23 mouse cellular contexts compared by ENCODE assay signal in genomic region chr1:191284502-191284901, GRCm38 (mm10).
"Had no signal": no experiment of that assay in that cellular context is flagged by ENCODE, and none has a peak within 500 bp of the region (broad histone marks: within the 10 kb centered on the region; RNA-seq: fewer than 3 reads in every experiment).

No protein-coding gene starts in this region.

- H3K4me3 ChIP-seq: heart, adult 2 months; heart, embryonic 13.5 days; heart, embryonic 15.5 days; layer of hippocampus, adult 2 months; left cerebral cortex, adult 2 months; limb, embryonic 10.5 days; limb, embryonic 12.5 days had no signal

- H3K27ac ChIP-seq: heart, adult 2 months; heart, embryonic 13.5 days; heart, embryonic 15.5 days; hindbrain, embryonic 14.5 days; layer of hippocampus, adult 2 months; left cerebral cortex, adult 2 months; limb, embryonic 10.5 days; limb, embryonic 12.5 days had no signal

- H3K27me3 ChIP-seq: heart, embryonic 13.5 days; heart, embryonic 15.5 days; limb, embryonic 12.5 days had no signal

- DNase-seq: forebrain, postnatal 0 days; gastrocnemius, postnatal 14 days; gastrocnemius, postnatal 36 days; heart, adult 11 months; heart, adult 2 months; heart, postnatal 14 days; heart, postnatal 36 days; kidney, adult 18-20 months; kidney, adult 8-10 months; kidney, postnatal 10 days; kidney, postnatal 25 days; liver had no signal

- H3K9me3 ChIP-seq: heart, embryonic 13.5 days; heart, embryonic 15.5 days; limb, embryonic 10.5 days had no signal

- ATAC-seq: forebrain, postnatal 0 days; hindbrain, embryonic 16.5 days; inflammation-experienced regulatory T-cells, adult 6 months had no signal

- H3K36me3 ChIP-seq: heart, embryonic 13.5 days; heart, embryonic 15.5 days; limb, embryonic 10.5 days; limb, embryonic 12.5 days had no signal

- H3K9ac ChIP-seq: forebrain, postnatal 0 days; heart, embryonic 13.5 days; heart, embryonic 15.5 days; hindbrain, embryonic 14.5 days; limb, embryonic 12.5 days had no signal

- H3K4me2 ChIP-seq: heart, embryonic 11.5 days; heart, embryonic 13.5 days; heart, embryonic 15.5 days; hindbrain, embryonic 14.5 days; limb, embryonic 12.5 days; liver, embryonic 11.5 days had no signal

- H3K4me1 ChIP-seq: heart, embryonic 13.5 days; heart, embryonic 15.5 days; limb, embryonic 10.5 days; limb, embryonic 12.5 days had no signal
